Mouse (Mus musculus) urinary bladder, postnatal 10 days (tissue): ENCODE measurements around the gene Scgb2b20.
"Not testable (repeated sequence)": the region's sequence is repeated elsewhere in the genome, so short reads cannot be mapped to it uniquely, and the experiment has no call there.

Source experiments
- DNase-seq: peaks from one replicate; pipeline ENCODE4 v3.0.0; 2022; ENCODE audit warnings: low spot score

Scgb2b20 gene

DNA sequence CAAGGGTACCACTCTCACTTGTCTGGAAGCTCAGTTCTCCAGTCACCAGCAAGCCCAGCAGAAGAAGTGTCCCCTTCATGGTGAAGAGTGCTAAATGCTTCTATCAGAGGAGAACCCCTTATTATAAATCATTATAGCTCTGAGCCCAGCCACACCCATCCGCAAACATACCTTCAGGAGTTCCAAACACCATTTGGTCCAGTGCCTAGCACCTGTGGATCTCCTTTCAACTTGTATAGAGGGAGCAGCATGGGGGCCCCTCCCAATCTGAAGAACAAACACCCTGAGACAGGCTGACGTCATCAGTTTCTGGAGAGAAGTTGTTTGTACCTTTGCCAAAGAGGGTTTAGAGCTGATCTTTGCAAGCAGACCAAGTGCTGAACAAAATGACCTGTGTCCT, at the start of gene Scgb2b20:
Gene Scgb2b20 (minus strand): TSS at position 101 of the 400 bp plus-strand sequence.
- not testable (repeated sequence) for DNase-seq

DNA sequence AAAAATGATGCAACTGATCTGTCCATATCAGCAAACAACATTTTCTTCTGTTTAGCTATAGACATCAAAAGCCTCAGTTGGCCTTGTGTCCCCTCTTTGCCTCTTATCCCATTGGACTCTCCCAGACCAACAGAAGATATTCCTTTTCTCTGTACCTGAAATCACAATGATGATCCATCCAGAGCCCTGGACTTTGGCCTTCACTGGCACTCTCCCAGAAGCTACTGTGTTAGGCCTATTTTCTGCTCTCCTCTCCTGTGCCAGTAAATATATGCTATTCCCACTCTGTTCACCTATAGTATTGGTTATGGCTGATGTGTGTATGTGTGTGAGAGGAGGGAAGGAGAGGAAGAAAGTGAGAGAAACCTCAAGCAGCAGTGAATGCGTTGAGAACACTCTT, 43.6 kb upstream of the Scgb2b20 start:
- DNase-seq = not testable (repeated sequence)

DNA sequence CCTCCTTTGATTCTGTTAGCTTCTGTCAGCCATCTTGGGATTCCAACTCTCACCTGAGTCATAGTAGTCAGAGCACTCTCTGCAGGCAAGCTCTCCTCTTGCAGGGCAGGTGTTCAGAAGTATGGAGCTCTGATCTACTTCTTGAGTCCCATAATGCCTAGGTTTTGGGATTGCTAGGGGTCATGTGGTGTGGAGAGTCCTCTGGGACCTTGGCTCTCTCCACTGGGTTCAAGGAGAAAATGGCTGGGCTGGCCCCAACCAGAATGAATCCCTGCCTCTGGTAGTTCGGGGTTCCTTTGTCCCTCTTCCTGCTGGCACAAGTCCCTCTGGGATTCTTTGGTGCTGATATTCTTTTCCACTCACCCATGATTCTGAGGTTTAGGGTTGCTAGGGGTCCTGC, 35.5 kb upstream of the Scgb2b20 start:
- no peak for DNase-seq

DNA sequence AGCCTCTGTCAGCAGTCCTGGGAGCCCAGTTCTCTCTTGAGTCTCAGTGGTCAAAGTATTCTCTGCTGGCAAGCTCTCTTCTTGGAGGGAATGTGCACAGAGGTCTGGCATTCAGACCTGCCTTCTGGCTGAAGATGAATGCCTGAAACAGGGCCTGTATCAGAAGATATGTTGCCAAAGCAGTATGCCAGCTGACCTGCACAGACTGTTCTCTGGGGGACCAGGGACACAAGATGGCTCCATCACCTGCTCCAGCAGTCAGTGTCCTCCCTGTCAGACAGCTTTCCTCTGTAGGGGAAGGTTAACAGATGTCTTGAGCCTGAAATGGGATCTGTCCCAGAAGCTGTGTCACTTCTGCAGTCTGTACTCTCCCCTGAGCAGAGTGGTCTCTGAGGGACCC, 33.6 kb upstream of the Scgb2b20 start:
- DNase-seq = not testable (repeated sequence)

DNA sequence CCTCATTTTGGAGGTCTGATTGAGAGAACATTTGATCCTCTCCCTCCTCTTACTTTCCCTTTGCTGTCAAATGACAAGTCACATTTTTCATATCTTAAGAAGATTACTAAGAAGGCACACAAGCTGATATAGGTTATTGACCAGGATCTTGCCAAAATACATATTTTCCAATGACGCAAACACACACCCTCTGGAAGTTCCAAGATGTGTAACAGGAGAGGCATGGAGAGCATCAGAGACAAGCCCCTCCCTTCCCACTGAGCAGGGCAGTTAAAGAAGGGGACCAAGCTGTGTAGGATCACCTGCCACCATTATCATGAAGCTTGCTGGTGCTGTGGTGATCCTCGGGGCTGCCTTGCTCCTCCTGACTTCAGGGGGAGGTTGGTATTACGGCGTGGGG, 6.8 kb upstream of the Scgb2b20 start, which contains the start of gene Scgb1b20:
Gene Scgb1b20 (plus strand): TSS at position 301 of the 400 bp plus-strand sequence.
- DNase-seq = not testable (repeated sequence)
